Mouse (Mus musculus): Measurements from ENCODE around the gene Gm8113.
"Not testable (repeated sequence)": the region's sequence is repeated elsewhere in the genome, so short reads cannot be mapped to it uniquely, and the experiment has no call there.

Gene Gm8113

GRCm38 (mm10) chr14:43924688-43925403 lies at the start of gene Gm8113:
TSS of gene Gm8113 (plus strand) at chr14:43925390.
- peak; percentile 63 to 74 for DNase-seq (ENCODE audit: low spot score in 2 of 2)

DNA sequence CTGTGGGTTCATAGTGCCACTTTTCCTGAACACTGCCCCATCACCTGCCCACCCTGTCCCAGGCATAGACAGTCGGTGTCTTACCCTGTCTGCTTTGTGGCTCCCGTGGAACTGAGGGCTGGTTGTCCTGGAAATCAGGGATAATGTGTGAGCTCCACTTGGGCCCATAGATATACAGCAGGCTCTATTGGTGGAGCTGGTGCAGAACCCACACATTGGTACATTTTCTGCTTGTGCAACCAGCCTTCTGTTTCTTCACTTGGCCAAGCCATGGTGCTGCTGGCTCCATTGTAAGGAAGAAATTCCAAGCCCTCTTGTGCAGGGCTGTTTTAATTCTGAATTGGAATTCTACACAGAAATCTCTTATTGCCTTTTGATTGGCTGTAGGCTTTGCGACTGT lies 49.8 kb upstream of the Gm8113 start, which contains the start of gene Ear1:
Gene Ear1 (minus strand): TSS at position 101 of the 400 bp plus-strand sequence.
- not testable (repeated sequence) for DNase-seq (ENCODE audit: low spot score in 2 of 2)

DNA sequence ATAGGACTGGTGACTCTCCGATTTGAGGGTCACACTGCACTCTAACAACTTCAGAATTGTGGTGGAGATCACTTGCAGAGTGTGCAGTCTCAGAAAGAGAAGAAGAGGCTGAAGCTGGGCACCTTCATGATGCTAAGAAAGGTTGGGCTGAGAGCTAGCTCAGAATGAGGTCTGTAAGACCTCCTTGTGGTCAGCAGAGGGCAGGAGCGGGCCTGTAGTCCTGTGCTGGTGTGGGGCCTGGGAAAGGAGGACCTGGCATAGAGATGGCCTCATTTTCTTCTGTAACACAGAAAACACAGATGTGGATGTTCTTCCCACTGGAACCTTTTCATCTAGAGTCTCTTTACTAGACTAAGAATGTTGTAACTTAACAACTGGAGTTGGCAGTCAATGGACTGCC lies 47.4 kb upstream of the Gm8113 start:
- not testable (repeated sequence) for DNase-seq (ENCODE audit: low spot score in 2 of 2)

DNA sequence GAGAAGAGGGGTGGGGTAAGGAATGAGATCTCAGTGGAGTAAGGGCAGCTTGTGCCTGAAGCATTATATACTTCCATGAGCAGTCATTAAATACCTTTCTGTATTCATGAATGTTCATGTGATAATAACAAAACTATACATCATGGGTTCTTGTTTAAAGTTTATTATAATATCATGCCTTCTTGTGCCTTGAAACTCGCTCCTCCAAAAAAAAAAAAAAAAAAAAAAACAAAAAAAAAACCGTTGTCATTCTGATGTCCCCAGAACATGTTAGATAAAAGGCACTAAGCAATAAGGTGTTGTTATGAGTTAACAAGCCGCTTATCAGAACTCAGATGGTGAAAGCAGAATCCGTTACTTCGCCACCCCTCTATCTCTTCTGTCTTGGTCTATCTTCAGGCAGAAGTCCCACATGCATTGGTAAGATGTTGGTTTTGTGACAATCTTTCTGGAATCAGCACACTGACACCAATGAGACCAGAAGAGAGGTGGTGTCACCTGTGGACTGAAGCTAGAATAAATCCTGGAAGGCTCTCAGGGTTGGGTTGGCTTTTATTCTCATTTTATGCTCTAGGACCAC lies 45.1 kb upstream of the Gm8113 start:
- not testable (repeated sequence) for DNase-seq (ENCODE audit: low spot score in 2 of 2)

DNA sequence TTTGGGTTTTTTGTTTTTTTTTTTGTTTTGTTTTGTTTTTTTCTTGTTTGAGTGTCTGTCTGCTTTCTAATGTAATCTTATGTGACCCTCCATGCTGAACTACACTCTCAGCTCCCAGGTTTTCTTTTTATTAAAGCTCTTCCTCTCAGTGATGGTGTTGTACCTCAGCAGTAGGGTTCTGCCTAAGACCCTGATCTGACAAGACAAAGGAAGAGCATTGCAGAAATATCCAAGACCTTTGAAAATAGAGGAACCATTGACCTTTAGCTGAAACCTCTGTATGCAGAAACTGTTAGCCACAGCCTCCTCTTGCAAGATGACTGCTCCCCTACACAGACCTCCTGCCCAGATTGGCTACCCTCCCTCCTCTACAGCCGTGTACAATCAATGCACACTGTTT lies 39.0 kb upstream of the Gm8113 start:
- not testable (repeated sequence) for DNase-seq (ENCODE audit: low spot score in 2 of 2)

GRCm38 (mm10) chr14:43891288-43891687 lies 33.9 kb upstream of the Gm8113 start:
- not testable (repeated sequence) for DNase-seq (ENCODE audit: low spot score in 2 of 2)

GRCm38 (mm10) chr14:43895357-43895756 lies 29.8 kb upstream of the Gm8113 start:
- DNase-seq (ENCODE audit: low spot score in 2 of 2): not testable (repeated sequence)

DNA sequence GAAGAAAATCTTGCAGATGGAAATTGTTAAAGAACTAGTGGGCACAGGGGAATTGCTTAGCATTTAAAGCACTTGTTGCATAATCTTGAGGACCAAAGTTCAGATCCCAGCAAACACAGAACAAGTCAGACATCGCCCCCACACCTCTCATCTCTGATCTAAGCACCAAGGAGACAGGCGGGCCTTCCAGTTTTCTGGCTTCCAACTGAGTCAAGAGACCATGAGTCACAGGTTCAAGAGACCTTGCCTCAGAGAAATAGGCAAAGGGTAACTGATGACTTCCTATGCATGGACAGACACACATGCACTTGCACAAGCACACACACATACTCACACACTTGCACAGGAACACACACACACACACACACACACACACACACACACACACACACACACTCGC lies 26.6 kb upstream of the Gm8113 start:
- not testable (repeated sequence) for DNase-seq (ENCODE audit: low spot score in 2 of 2)

DNA sequence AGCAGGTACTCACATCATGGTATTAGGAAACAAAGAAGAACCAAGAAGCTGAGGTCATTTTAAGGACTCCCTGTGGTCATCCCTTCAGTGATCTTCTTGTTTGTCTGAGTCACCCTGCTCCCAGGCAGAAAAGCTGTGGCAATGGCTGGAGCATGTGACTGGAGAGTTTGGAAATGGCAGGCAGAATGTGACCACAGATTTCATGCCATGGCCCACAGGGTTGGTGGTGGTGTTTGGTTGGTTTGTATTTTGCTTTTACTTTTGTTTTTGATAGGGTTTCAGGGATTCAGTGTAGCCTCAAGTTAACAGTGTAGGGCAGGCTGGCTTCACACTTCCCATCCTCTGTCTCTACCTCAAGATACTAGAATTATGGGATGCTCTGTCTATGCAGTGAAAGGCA lies 7.0 kb upstream of the Gm8113 start:
- DNase-seq (ENCODE audit: low spot score in 2 of 2): not testable (repeated sequence)

DNA sequence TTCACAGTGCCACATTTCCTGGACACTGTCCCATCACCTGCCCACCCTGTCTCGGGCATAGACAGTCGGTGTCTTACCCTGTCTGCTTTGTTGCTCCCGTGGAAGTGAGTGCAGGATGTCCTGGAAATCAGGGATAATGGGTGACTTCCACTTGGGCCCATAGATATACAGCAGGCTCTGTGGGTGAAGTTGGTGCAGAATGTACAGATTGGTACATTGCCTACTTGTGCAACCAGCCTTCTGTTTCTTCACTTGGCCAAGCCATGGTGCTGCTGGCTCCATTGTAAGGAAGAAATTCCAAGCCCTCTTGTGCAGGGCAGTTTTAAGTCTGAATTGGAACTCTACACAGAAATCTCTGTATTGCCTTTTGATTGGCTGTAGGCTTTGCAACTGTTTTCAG lies 1.7 kb upstream of the Gm8113 start, which contains the start of gene Ear10:
Gene Ear10 (minus strand): TSS at position 101 of the 400 bp plus-strand sequence.
- DNase-seq (ENCODE audit: low spot score in 2 of 2): not testable (repeated sequence)

GRCm38 (mm10) chr14:43925404-43925950 lies 287 bp downstream of the Gm8113 start:
- peak in 1 of 2 experiments; percentile 1 for DNase-seq (ENCODE audit: low spot score in 2 of 2)

DNA sequence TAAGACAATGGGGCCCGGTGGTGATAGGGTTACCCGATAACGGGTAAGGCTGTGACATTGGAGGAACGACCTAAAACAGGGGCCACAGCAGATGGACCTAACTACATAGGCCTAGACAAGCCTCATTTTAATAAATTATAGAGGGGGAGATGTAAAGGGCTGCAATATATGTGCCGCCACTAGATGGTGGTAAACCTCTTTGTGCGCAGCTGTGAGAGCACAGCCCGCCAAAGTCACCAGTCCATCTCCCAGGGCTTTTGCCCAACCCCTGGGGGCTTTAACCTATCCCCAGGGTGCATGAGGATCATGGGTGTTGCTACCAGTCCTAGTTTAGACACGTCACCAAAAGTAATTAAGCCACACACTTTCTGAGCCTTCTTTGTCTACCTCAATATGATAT lies 7.8 kb downstream of the Gm8113 start:
- peak; percentile 35 to 42 for DNase-seq (ENCODE audit: low spot score in 2 of 2)

- not testable (repeated sequence) for DNase-seq (ENCODE audit: low spot score in 2 of 2)
These were observed 8.2 kb downstream of the Gm8113 start for GRCm38 (mm10) chr14:43933399-43933798.

DNA sequence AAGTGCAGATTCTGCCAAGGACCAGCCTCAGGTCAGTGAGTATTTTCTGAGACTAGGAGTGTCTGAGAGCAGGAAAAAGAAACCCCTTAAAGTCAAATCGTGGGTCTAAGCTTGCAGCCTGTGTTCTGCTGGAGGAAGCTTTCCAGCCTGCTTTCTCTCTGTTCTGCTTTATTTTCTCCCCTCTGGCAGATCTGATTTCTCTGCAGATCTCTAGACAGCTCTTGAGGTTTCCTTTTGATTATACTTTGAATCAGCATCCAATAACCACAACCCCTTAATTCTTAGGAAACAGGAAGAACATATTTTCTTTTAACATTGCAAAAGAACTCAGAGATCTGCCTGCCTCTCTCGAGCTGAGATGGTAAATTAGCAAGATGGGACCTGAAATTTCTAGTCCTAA lies 28.2 kb downstream of the Gm8113 start:
- not testable (repeated sequence) for DNase-seq (ENCODE audit: low spot score in 2 of 2)

- DNase-seq (ENCODE audit: low spot score in 2 of 2): not testable (repeated sequence)
These were observed 29.9 kb downstream of the Gm8113 start for GRCm38 (mm10) chr14:43955074-43955473.

- not testable (repeated sequence) for DNase-seq (ENCODE audit: low spot score in 2 of 2)
These were observed 31.6 kb downstream of the Gm8113 start, which contains the start of gene Ang5 for GRCm38 (mm10) chr14:43956769-43957168. TSS of gene Ang5 (plus strand) at chr14:43957069.
